In the genomic region with DNA sequence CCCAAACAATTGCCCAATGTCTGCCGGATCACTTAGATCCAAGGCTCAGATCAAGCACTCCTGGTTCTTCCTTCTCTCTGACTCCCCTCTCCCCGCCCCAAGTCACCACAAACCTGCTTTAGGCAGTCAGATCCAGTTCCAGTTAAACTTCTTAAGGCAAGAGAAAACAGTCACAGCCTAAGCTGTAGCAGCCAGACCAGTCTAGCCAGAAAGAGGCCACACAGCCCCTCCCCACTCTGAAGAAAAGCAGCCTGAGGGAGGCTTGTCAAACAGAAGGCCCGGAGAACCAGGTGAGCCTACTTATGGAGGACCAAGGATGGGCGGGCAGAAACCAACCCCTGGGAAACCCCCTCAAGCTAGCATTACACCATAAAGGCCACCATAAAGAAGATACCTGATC, we compare ENCODE assay signal across 13 mouse cellular contexts. TPM values are rescaled to one million over a fixed set of nuclear protein-coding genes. Genes with fewer than 3 reads are reported as not detected.
DNase-seq lines count a peak whose midpoint lies in the region; ATAC-seq lines count a peak whose summit lies in the region.
"Had no signal": no experiment of that assay in that cellular context is flagged by ENCODE, and none has a peak within 500 bp of the region (broad histone marks: within the 10 kb centered on the region; RNA-seq: fewer than 3 reads in every experiment).

No protein-coding gene starts in this region.

- WGBS in hindbrain, embryonic 10.5 days: 57% methylated on average over 4 of the region's 4 CpGs
- 71% methylated on average over 4 of the region's 4 CpGs for WGBS in hindbrain, embryonic 14.5 days
- 49% methylated on average over 4 of the region's 4 CpGs for WGBS in embryonic facial prominence, embryonic 11.5 days
- 54% methylated on average over 4 of the region's 4 CpGs for WGBS in kidney, embryonic 16.5 days

- intact Hi-C loops in heart, postnatal 25 days (cut with DNase I): no loop called here

- H3K36me3 ChIP-seq in hindbrain, embryonic 10.5 days: no peaks in the 10 kb centered on the region
- H3K36me3 ChIP-seq in hindbrain, embryonic 14.5 days (replicated peaks; ENCODE audit: control insufficient read depth, insufficient read depth): no peaks in the 10 kb centered on the region
- H3K36me3 ChIP-seq in embryonic facial prominence, embryonic 11.5 days (replicated peaks; ENCODE audit: control insufficient read depth, insufficient read depth, low read depth, low read length): no peaks in the 10 kb centered on the region
- H3K36me3 ChIP-seq in kidney, embryonic 16.5 days (ENCODE audit: insufficient read depth, low read length): no peaks in the 10 kb centered on the region
- H3K36me3 ChIP-seq: limb, embryonic 12.5 days had no signal

- peak overlapping the region; percentile 62 for H3K27ac ChIP-seq in hindbrain, embryonic 10.5 days
- H3K27ac ChIP-seq in hindbrain, embryonic 14.5 days: no peak overlapping the region
- no peak overlapping the region for H3K27ac ChIP-seq in embryonic facial prominence, embryonic 11.5 days (replicated peaks; ENCODE audit: low read depth, low read length)
- peak overlapping the region; percentile 72 for H3K27ac ChIP-seq in kidney, embryonic 16.5 days (ENCODE audit: low read length)
- H3K27ac ChIP-seq: limb, embryonic 12.5 days had no signal

- H3K9ac ChIP-seq in hindbrain, embryonic 14.5 days: no peak overlapping the region
- H3K9ac ChIP-seq in embryonic facial prominence, embryonic 11.5 days (replicated peaks; ENCODE audit: low read length): no peak overlapping the region
- no peak overlapping the region for H3K9ac ChIP-seq in kidney, embryonic 16.5 days (replicated peaks; ENCODE audit: low read length)
- H3K9ac ChIP-seq: limb, embryonic 12.5 days had no signal

- H3K4me2 ChIP-seq in hindbrain, embryonic 14.5 days (replicated peaks): no peak overlapping the region
- H3K4me2 ChIP-seq in embryonic facial prominence, embryonic 11.5 days (ENCODE audit: low read depth, low read length): no peak overlapping the region
- no peak overlapping the region for H3K4me2 ChIP-seq in kidney, embryonic 16.5 days (replicated peaks; ENCODE audit: low read depth, low read length)
- H3K4me2 ChIP-seq: limb, embryonic 12.5 days had no signal

- H3K27me3 ChIP-seq in hindbrain, embryonic 10.5 days (ENCODE audit: insufficient read depth, poor library complexity, severe bottlenecking): peaks cover 43% of the 10 kb centered on the region
- no peaks in the 10 kb centered on the region for H3K27me3 ChIP-seq in hindbrain, embryonic 14.5 days (ENCODE audit: control insufficient read depth, insufficient read depth, low read length)
- H3K27me3 ChIP-seq in embryonic facial prominence, embryonic 11.5 days (ENCODE audit: control insufficient read depth, insufficient read depth, low read length): peaks cover 13% of the 10 kb centered on the region
- H3K27me3 ChIP-seq in kidney, embryonic 16.5 days (ENCODE audit: insufficient read depth, low read length): peaks cover 20% of the 10 kb centered on the region; the same call in 1 of the 2 replicates

- H3K9me3 ChIP-seq in hindbrain, embryonic 10.5 days: no peaks in the 10 kb centered on the region
- no peaks in the 10 kb centered on the region for H3K9me3 ChIP-seq in hindbrain, embryonic 14.5 days (ENCODE audit: control insufficient read depth, low read length)
- H3K9me3 ChIP-seq in embryonic facial prominence, embryonic 11.5 days (replicated peaks; ENCODE audit: control insufficient read depth, low read length): no peaks in the 10 kb centered on the region
- no peaks in the 10 kb centered on the region for H3K9me3 ChIP-seq in kidney, embryonic 16.5 days (ENCODE audit: low read length)
- H3K9me3 ChIP-seq: limb, embryonic 12.5 days had no signal

- peaks cover 61% of the 10 kb centered on the region for H3K4me1 ChIP-seq in hindbrain, embryonic 10.5 days (replicated peaks)
- peaks cover 33% of the 10 kb centered on the region for H3K4me1 ChIP-seq in hindbrain, embryonic 14.5 days (replicated peaks; ENCODE audit: control insufficient read depth, insufficient read depth, low read length)
- peaks cover 4% of the 10 kb centered on the region; the same call in 1 of the 2 replicates for H3K4me1 ChIP-seq in embryonic facial prominence, embryonic 11.5 days (ENCODE audit: control insufficient read depth, insufficient read depth, low read length)
- H3K4me1 ChIP-seq in kidney, embryonic 16.5 days (ENCODE audit: insufficient read depth, low read length): peaks cover 21% of the 10 kb centered on the region

- ATAC-seq in hindbrain, embryonic 14.5 days (ENCODE audit: low FRiP score): no peak
- ATAC-seq in embryonic facial prominence, embryonic 11.5 days (replicated peaks; ENCODE audit: insufficient number of reproducible peaks, low FRiP score, low TSS enrichment, low read depth): no peak; the same call in 1 of the 2 replicates
- ATAC-seq in kidney, embryonic 16.5 days (ENCODE audit: low FRiP score, low TSS enrichment): peak; percentile 66

- no peak overlapping the region for H3K4me3 ChIP-seq in hindbrain, embryonic 10.5 days
- H3K4me3 ChIP-seq in hindbrain, embryonic 14.5 days (replicated peaks; ENCODE audit: low read length): no peak overlapping the region
- no peak overlapping the region for H3K4me3 ChIP-seq in embryonic facial prominence, embryonic 11.5 days (ENCODE audit: low read depth, low read length)
- H3K4me3 ChIP-seq in kidney, embryonic 16.5 days (ENCODE audit: low read length): no peak overlapping the region
- H3K4me3 ChIP-seq: limb, embryonic 12.5 days; myocyte had no signal

- no peak for DNase-seq in hindbrain, embryonic 10.5 days (ENCODE audit: low spot score)
- DNase-seq in hindbrain, embryonic 14.5 days (ENCODE audit: low spot score): no peak
- DNase-seq in embryonic facial prominence, embryonic 11.5 days (ENCODE audit: low spot score): peak; percentile 66
- DNase-seq in lung, postnatal 14 days: peak; percentile 30
- no peak for DNase-seq in thymus, adult 18-20 months
- DNase-seq in gastrocnemius, postnatal 4 days (ENCODE audit: low spot score in 2 of 2): no peak
- no peak for DNase-seq in heart, postnatal 25 days (ENCODE audit: low spot score)
- DNase-seq: heart, postnatal 10 days; right cerebral cortex, postnatal 4 days had no signal

RNA-seq across cellular contexts. Expression of gene Rab15, which starts 4.6 kb away (rescaled TPM):
- 21.3 and 23.8 TPM in 2 replicates for polyA plus RNA-seq in hindbrain, embryonic 10.5 days (2016; fragmentation: Nextera tagmentation; extraction: Ambion mirVana)
- polyA plus RNA-seq in hindbrain, embryonic 14.5 days (2014; fragmentation: Nextera tagmentation; extraction: Ambion mirVana): 35.7 and 44.8 TPM in 2 replicates
- polyA plus RNA-seq in embryonic facial prominence, embryonic 11.5 days (2014; fragmentation: Nextera tagmentation; extraction: Ambion mirVana): 11.5 and 14.3 TPM in 2 replicates
- polyA plus RNA-seq in kidney, embryonic 16.5 days (2015; fragmentation: Nextera tagmentation; extraction: Ambion mirVana): 13.6 and 14.2 TPM in 2 replicates
- total RNA-seq in gastrocnemius, postnatal 4 days (2021): 10 to 100 TPM; 15.0 to 18.1 TPM
- total RNA-seq in heart, postnatal 25 days (2021): 1 to 10 TPM in 1 of 2 experiments, under 1 TPM in 1; 0.45 to 1.3 TPM

RNA-seq across cellular contexts. Expression of gene Gpx2, which starts 22.8 kb away (rescaled TPM):
- 0.49 TPM in 1 of 2 replicates, not detected in the other for polyA plus RNA-seq in hindbrain, embryonic 10.5 days (2016; fragmentation: Nextera tagmentation; extraction: Ambion mirVana)
- 0.19 TPM in 1 of 2 replicates, not detected in the other for polyA plus RNA-seq in hindbrain, embryonic 14.5 days (2014; fragmentation: Nextera tagmentation; extraction: Ambion mirVana)
- 0.93 and 1.2 TPM in 2 replicates for polyA plus RNA-seq in embryonic facial prominence, embryonic 11.5 days (2014; fragmentation: Nextera tagmentation; extraction: Ambion mirVana)
- polyA plus RNA-seq in kidney, embryonic 16.5 days (2015; fragmentation: Nextera tagmentation; extraction: Ambion mirVana): 0.34 and 0.35 TPM in 2 replicates
- not detected for total RNA-seq in gastrocnemius, postnatal 4 days (2021)
- total RNA-seq in heart, postnatal 25 days (2021): not detected
- total RNA-seq: heart, postnatal 10 days had no signal
- polyA plus RNA-seq: C2C12, myocyte had no signal

RNA-seq across cellular contexts. Expression of gene Fntb, which starts 52.7 kb away (rescaled TPM):
- 50.6 and 51.8 TPM in 2 replicates for polyA plus RNA-seq in hindbrain, embryonic 10.5 days (2016; fragmentation: Nextera tagmentation; extraction: Ambion mirVana)
- polyA plus RNA-seq in hindbrain, embryonic 14.5 days (2014; fragmentation: Nextera tagmentation; extraction: Ambion mirVana): 40.4 and 43.9 TPM in 2 replicates
- 44.6 and 47.7 TPM in 2 replicates for polyA plus RNA-seq in embryonic facial prominence, embryonic 11.5 days (2014; fragmentation: Nextera tagmentation; extraction: Ambion mirVana)
- 42.9 and 46.7 TPM in 2 replicates for polyA plus RNA-seq in kidney, embryonic 16.5 days (2015; fragmentation: Nextera tagmentation; extraction: Ambion mirVana)
- 10 to 100 TPM; 24.0 to 24.1 TPM for total RNA-seq in gastrocnemius, postnatal 4 days (2021)
- 10 to 100 TPM; 13.0 to 14.3 TPM for total RNA-seq in heart, postnatal 25 days (2021)

RNA-seq across cellular contexts. Expression of gene Churc1, which starts 52.8 kb away (rescaled TPM):
- 132 and 135 TPM in 2 replicates for polyA plus RNA-seq in hindbrain, embryonic 10.5 days (2016; fragmentation: Nextera tagmentation; extraction: Ambion mirVana)
- polyA plus RNA-seq in hindbrain, embryonic 14.5 days (2014; fragmentation: Nextera tagmentation; extraction: Ambion mirVana): 123 and 161 TPM in 2 replicates
- 69.8 and 87.6 TPM in 2 replicates for polyA plus RNA-seq in embryonic facial prominence, embryonic 11.5 days (2014; fragmentation: Nextera tagmentation; extraction: Ambion mirVana)
- 134 and 149 TPM in 2 replicates for polyA plus RNA-seq in kidney, embryonic 16.5 days (2015; fragmentation: Nextera tagmentation; extraction: Ambion mirVana)
- total RNA-seq in gastrocnemius, postnatal 4 days (2021): 10 to 100 TPM; 43.1 to 45.7 TPM
- 10 to 100 TPM; 84.7 to 90.6 TPM for total RNA-seq in heart, postnatal 25 days (2021)

Comparison
In these comparisons a context has a peak if more than half of its experiments do, and no peak if none do; other contexts are left out.
1. H3K27ac ChIP-seq: peak in hindbrain, embryonic 10.5 days (single experiment) and kidney, embryonic 16.5 days (single experiment); none in hindbrain, embryonic 14.5 days (single experiment) and embryonic facial prominence, embryonic 11.5 days (single experiment).
2. DNase-seq: peak in embryonic facial prominence, embryonic 11.5 days (single experiment) and lung, postnatal 14 days (single experiment); none in hindbrain, embryonic 10.5 days (single experiment), hindbrain, embryonic 14.5 days (single experiment), thymus, adult 18-20 months (0 of 2), gastrocnemius, postnatal 4 days (0 of 2) and heart, postnatal 25 days (single experiment).